Mouse (Mus musculus): ENCODE measurements at regions not wholly inside any gene's neighbourhood (a gene's known extent, or its start where the extent isn't known, plus 50 kb on each side); places are given as distances from the start of the nearest gene placed in this dataset.

- no peaks in the 10 kb centered on the region for H3K36me3 ChIP-seq (ENCODE audit: control insufficient read depth, insufficient read depth, low read length)
- no peak overlapping the region for H3K4me2 ChIP-seq (ENCODE audit: low read length)
- ATAC-seq (ENCODE audit: low FRiP score, low TSS enrichment): no peak
- 92% methylated on average over 6 of the region's 6 CpGs for WGBS
- H3K4me1 ChIP-seq (ENCODE audit: control insufficient read depth, insufficient read depth, low read length): no peaks in the 10 kb centered on the region
- H3K4me3 ChIP-seq (replicated peaks; ENCODE audit: low read depth, low read length): no peak overlapping the region
- no peak for DNase-seq
- no peaks in the 10 kb centered on the region for H3K9me3 ChIP-seq (ENCODE audit: control insufficient read depth, low read length)
- no peaks in the 10 kb centered on the region for H3K27me3 ChIP-seq (ENCODE audit: control insufficient read depth, insufficient read depth, low read length)
- no peak overlapping the region for H3K9ac ChIP-seq (replicated peaks; ENCODE audit: low read length)
- H3K27ac ChIP-seq (replicated peaks; ENCODE audit: low read depth, low read length): no peak overlapping the region
Observed at GRCm38 (mm10) chr11:24693926-24694325, 616.1 kb downstream of the Bcl11a start.

- Histone ChIP-seq H3K9ac (replicated peaks; ENCODE audit: low read length) (no peak overlapping the region), H3K4me1 (ENCODE audit: control insufficient read depth, insufficient read depth, low read length) (no peaks in the 10 kb centered on the region), H3K4me2 (ENCODE audit: low read length) (no peak overlapping the region), H3K27ac (replicated peaks; ENCODE audit: low read depth, low read length) (no peak overlapping the region), H3K9me3 (ENCODE audit: control insufficient read depth, low read length) (no peaks in the 10 kb centered on the region), H3K27me3 (ENCODE audit: control insufficient read depth, insufficient read depth, low read length) (no peaks in the 10 kb centered on the region), H3K36me3 (ENCODE audit: control insufficient read depth, insufficient read depth, low read length) (no peaks in the 10 kb centered on the region), H3K4me3 (replicated peaks; ENCODE audit: low read depth, low read length) (no peak overlapping the region)
- WGBS: 37% methylated on average over 5 of the region's 5 CpGs
- no peak for ATAC-seq (ENCODE audit: low FRiP score, low TSS enrichment)
- no peak for DNase-seq
Observed at GRCm38 (mm10) chr11:24695010-24695720, 617.3 kb downstream of the Bcl11a start.

GRCm38 (mm10) chr11:24696561-24696960 lies 618.7 kb downstream of the Bcl11a start:
- 67% methylated on average over 7 of the region's 7 CpGs for whole genome bisulfite sequencing
- H3K27me3 ChIP-seq (ENCODE audit: control insufficient read depth, insufficient read depth, low read length): no peaks in the 10 kb centered on the region
- no peak overlapping the region for H3K4me3 ChIP-seq (replicated peaks; ENCODE audit: low read depth, low read length)
- no peak overlapping the region for H3K9ac ChIP-seq (replicated peaks; ENCODE audit: low read length)
- DNase-seq (no peak), ATAC-seq (ENCODE audit: low FRiP score, low TSS enrichment) (no peak)
- H3K4me2 ChIP-seq (ENCODE audit: low read length): no peak overlapping the region
- no peak overlapping the region for H3K27ac ChIP-seq (replicated peaks; ENCODE audit: low read depth, low read length)
- no peaks in the 10 kb centered on the region for H3K4me1 ChIP-seq (ENCODE audit: control insufficient read depth, insufficient read depth, low read length)
- no peaks in the 10 kb centered on the region for H3K9me3 ChIP-seq (ENCODE audit: control insufficient read depth, low read length)
- no peaks in the 10 kb centered on the region for H3K36me3 ChIP-seq (ENCODE audit: control insufficient read depth, insufficient read depth, low read length)

GRCm38 (mm10) chr11:24708790-24709189 lies 630.9 kb downstream of the Bcl11a start:
- no peak overlapping the region for H3K4me2 ChIP-seq (ENCODE audit: low read length)
- no peaks in the 10 kb centered on the region for H3K36me3 ChIP-seq (ENCODE audit: control insufficient read depth, insufficient read depth, low read length)
- H3K9me3 ChIP-seq (ENCODE audit: control insufficient read depth, low read length): no peaks in the 10 kb centered on the region
- ATAC-seq (ENCODE audit: low FRiP score, low TSS enrichment): no peak; the same call in 1 of the 2 replicates
- H3K4me1 ChIP-seq (ENCODE audit: control insufficient read depth, insufficient read depth, low read length): no peaks in the 10 kb centered on the region
- H3K27ac ChIP-seq (replicated peaks; ENCODE audit: low read depth, low read length): no peak overlapping the region
- H3K4me3 ChIP-seq (replicated peaks; ENCODE audit: low read depth, low read length): no peak overlapping the region
- DNase-seq: peak; percentile 59
- 71% methylated on average over 3 of the region's 3 CpGs for whole genome bisulfite sequencing
- no peaks in the 10 kb centered on the region for H3K27me3 ChIP-seq (ENCODE audit: control insufficient read depth, insufficient read depth, low read length)
- H3K9ac ChIP-seq (replicated peaks; ENCODE audit: low read length): no peak overlapping the region

GRCm38 (mm10) chr11:24716539-24717287 lies 638.9 kb downstream of the Bcl11a start:
- Histone ChIP-seq H3K9ac (replicated peaks; ENCODE audit: low read length) (no peak overlapping the region), H3K4me1 (ENCODE audit: control insufficient read depth, insufficient read depth, low read length) (peaks cover 12% of the 10 kb centered on the region), H3K36me3 (ENCODE audit: control insufficient read depth, insufficient read depth, low read length) (no peaks in the 10 kb centered on the region), H3K4me3 (replicated peaks; ENCODE audit: low read depth, low read length) (no peak overlapping the region), H3K27me3 (ENCODE audit: control insufficient read depth, insufficient read depth, low read length) (no peaks in the 10 kb centered on the region), H3K27ac (replicated peaks; ENCODE audit: low read depth, low read length) (peak overlapping the region; percentile 61), H3K4me2 (ENCODE audit: low read length) (0 out of 2 replicates have a peak overlapping the region, but pooled peaks have one; percentile 1), H3K9me3 (ENCODE audit: control insufficient read depth, low read length) (no peaks in the 10 kb centered on the region)
- 52% methylated on average over 12 of the region's 12 CpGs for WGBS
- ATAC-seq (ENCODE audit: low FRiP score, low TSS enrichment) (peak; percentile 17; the same call in 1 of the 2 replicates), DNase-seq (peak; percentile 69)

- WGBS: 91% methylated on average over 5 of the region's 5 CpGs
- no peak for DNase-seq
- H3K36me3 ChIP-seq (ENCODE audit: control insufficient read depth, insufficient read depth, low read length): no peaks in the 10 kb centered on the region
Observed at GRCm38 (mm10) chr11:24724259-24724937, 646.5 kb downstream of the Bcl11a start.

GRCm38 (mm10) chr11:24726331-24726730 lies 648.5 kb downstream of the Bcl11a start:
- Histone ChIP-seq H3K27ac (replicated peaks; ENCODE audit: low read depth, low read length) (no peak overlapping the region), H3K9me3 (ENCODE audit: control insufficient read depth, low read length) (no peaks in the 10 kb centered on the region), H3K4me1 (ENCODE audit: control insufficient read depth, insufficient read depth, low read length) (no peaks in the 10 kb centered on the region), H3K27me3 (ENCODE audit: control insufficient read depth, insufficient read depth, low read length) (no peaks in the 10 kb centered on the region), H3K9ac (replicated peaks; ENCODE audit: low read length) (no peak overlapping the region), H3K36me3 (ENCODE audit: control insufficient read depth, insufficient read depth, low read length) (no peaks in the 10 kb centered on the region), H3K4me2 (ENCODE audit: low read length) (no peak overlapping the region), H3K4me3 (replicated peaks; ENCODE audit: low read depth, low read length) (no peak overlapping the region)
- ATAC-seq (ENCODE audit: low FRiP score, low TSS enrichment) (no peak), DNase-seq (no peak)
- WGBS: 21% methylated on average over 3 of the region's 3 CpGs

More at GRCm38 (mm10) chr11:24724259-24724937, 646.5 kb downstream of the Bcl11a start:
- Histone ChIP-seq H3K4me3 (replicated peaks; ENCODE audit: low read depth, low read length) (no peak overlapping the region), H3K27me3 (ENCODE audit: control insufficient read depth, insufficient read depth, low read length) (no peaks in the 10 kb centered on the region), H3K4me1 (ENCODE audit: control insufficient read depth, insufficient read depth, low read length) (no peaks in the 10 kb centered on the region), H3K4me2 (ENCODE audit: low read length) (no peak overlapping the region), H3K9me3 (ENCODE audit: control insufficient read depth, low read length) (no peaks in the 10 kb centered on the region), H3K9ac (replicated peaks; ENCODE audit: low read length) (no peak overlapping the region), H3K27ac (replicated peaks; ENCODE audit: low read depth, low read length) (no peak overlapping the region)
- no peak for ATAC-seq (ENCODE audit: low FRiP score, low TSS enrichment)

GRCm38 (mm10) chr11:24727404-24727803 lies 649.5 kb downstream of the Bcl11a start:
- no peaks in the 10 kb centered on the region for H3K36me3 ChIP-seq (ENCODE audit: control insufficient read depth, insufficient read depth, low read length)
- WGBS: 57% methylated on average over 1 of the region's 1 CpGs
- H3K9me3 ChIP-seq (ENCODE audit: control insufficient read depth, low read length): no peaks in the 10 kb centered on the region
- no peak for ATAC-seq (ENCODE audit: low FRiP score, low TSS enrichment)
- DNase-seq: no peak
- no peaks in the 10 kb centered on the region for H3K27me3 ChIP-seq (ENCODE audit: control insufficient read depth, insufficient read depth, low read length)
- no peak overlapping the region for H3K4me3 ChIP-seq (replicated peaks; ENCODE audit: low read depth, low read length)
- no peaks in the 10 kb centered on the region for H3K4me1 ChIP-seq (ENCODE audit: control insufficient read depth, insufficient read depth, low read length)
- H3K9ac ChIP-seq (replicated peaks; ENCODE audit: low read length): no peak overlapping the region
- H3K4me2 ChIP-seq (ENCODE audit: low read length): no peak overlapping the region
- no peak overlapping the region for H3K27ac ChIP-seq (replicated peaks; ENCODE audit: low read depth, low read length)
